Mouse (Mus musculus) lung, postnatal 0 days (tissue): Measurements from ENCODE around the gene Ttll2.
"Not testable (repeated sequence)": the region's sequence is repeated elsewhere in the genome, so short reads cannot be mapped to it uniquely, and the experiment has no call there.

ENCODE experiments used
- CTCF ChIP-seq: IDR thresholded peaks from 2 replicates; pipeline ENCODE4 v1.5.1; 2016; ENCODE audit warnings: antibody characterized with exemption, mild to moderate bottlenecking
- EP300 ChIP-seq: IDR thresholded peaks from 2 replicates; pipeline ENCODE4 v1.6.1; 2016; ENCODE audit warnings: antibody characterized with exemption, mild to moderate bottlenecking, control low read depth

DNA sequence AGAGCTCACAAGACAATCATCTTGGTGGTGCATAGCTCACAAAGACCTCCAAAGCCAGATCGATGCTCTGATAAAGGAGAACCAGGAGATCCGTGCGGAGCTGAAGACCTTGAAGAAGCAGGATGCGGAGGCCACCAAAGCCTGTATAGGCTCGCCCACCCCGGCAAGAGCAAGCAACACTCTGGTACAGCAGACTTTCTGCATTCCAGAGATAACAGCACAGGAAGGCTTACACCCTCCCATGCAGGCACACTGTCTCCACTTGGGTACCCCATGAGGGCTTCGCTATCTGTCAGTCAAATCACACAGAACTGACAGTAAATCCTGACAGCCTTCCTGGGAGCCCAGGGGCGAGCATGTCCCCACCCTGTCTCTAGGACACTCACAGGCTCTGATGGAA lies 26.1 kb downstream of the Ttll2 start:
- TF ChIP-seq CTCF, EP300: not testable (repeated sequence)
